Mouse (Mus musculus) stomach, postnatal 0 days (tissue): ENCODE results near the gene Zg16.

ENCODE experiments used
- CTCF ChIP-seq: IDR thresholded peaks from 2 replicates; pipeline ENCODE4 v1.5.1; 2016; ENCODE audit warnings: antibody characterized with exemption, low read depth, mild to moderate bottlenecking, moderate library complexity
- EP300 ChIP-seq: optimal IDR thresholded peaks from 2 replicates; pipeline ENCODE3; 2016; ENCODE audit warnings: antibody characterized with exemption

DNA sequence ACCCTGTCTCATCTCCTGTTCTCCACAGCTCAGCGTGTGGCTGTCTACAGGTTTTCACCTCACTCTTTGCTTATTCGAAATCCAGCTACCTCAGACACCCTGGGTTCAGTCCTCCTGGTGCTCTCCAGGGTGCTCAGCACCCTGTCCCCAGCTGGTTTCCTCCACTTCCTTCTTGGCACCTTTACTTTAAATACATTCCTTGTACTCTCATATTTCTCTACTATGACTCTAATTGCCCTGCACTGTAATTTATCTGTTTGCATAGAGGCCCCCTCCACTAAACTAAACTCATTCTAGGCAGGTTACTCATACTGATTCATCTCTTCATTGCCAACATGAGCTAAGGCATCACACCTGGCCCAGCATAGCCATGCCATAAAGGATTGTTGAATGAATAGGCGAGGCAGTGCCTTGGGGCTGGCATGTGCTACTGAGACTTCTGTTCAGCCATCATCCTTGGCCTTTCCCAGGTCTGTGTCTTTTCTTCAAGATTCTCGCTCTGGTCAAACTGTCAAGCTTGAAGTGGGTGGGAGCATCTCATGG lies 16.2 kb downstream of the Zg16 start:
- TF ChIP-seq CTCF = no peak
- TF ChIP-seq EP300 = no peak
